9 mouse cellular contexts compared by ENCODE assay signal in genomic region chr4:11889039-11889600, GRCm38 (mm10).
DNase-seq lines count a peak whose midpoint lies in the region; ATAC-seq and TF ChIP-seq lines count a peak whose summit lies in the region.
"Had no signal": no experiment of that assay in that cellular context is flagged by ENCODE, and none has a peak within 500 bp of the region (broad histone marks: within the 10 kb centered on the region; RNA-seq: fewer than 3 reads in every experiment).

No protein-coding gene starts in this region.

- no peak overlapping the region for H3K9ac ChIP-seq in embryonic facial prominence, embryonic 14.5 days (ENCODE audit: low read depth, low read length)
- H3K9ac ChIP-seq in midbrain, embryonic 14.5 days (replicated peaks; ENCODE audit: low read length) = no peak overlapping the region
- H3K9ac ChIP-seq in midbrain, embryonic 11.5 days (ENCODE audit: low read length) = no peak overlapping the region

- H3K27ac ChIP-seq in embryonic facial prominence, embryonic 14.5 days (replicated peaks; ENCODE audit: low read depth, low read length) = no peak overlapping the region
- no peak overlapping the region for H3K27ac ChIP-seq in embryonic facial prominence, embryonic 10.5 days (replicated peaks)
- no peak overlapping the region for H3K27ac ChIP-seq in midbrain, embryonic 14.5 days (replicated peaks; ENCODE audit: low read depth, low read length)
- no peak overlapping the region for H3K27ac ChIP-seq in midbrain, embryonic 11.5 days (ENCODE audit: low read depth, low read length)
- H3K27ac ChIP-seq in layer of hippocampus, adult 2 months = no peak overlapping the region

- DNase-seq in embryonic facial prominence, embryonic 14.5 days (ENCODE audit: low spot score) = peak; percentile 32
- DNase-seq in embryonic facial prominence, embryonic 10.5 days (ENCODE audit: low spot score) = no peak
- peak; percentile 36 for DNase-seq in midbrain, embryonic 14.5 days
- no peak for DNase-seq in midbrain, embryonic 11.5 days (ENCODE audit: low spot score, missing footprints)
- DNase-seq in layer of hippocampus, adult 2 months (ENCODE audit: low spot score in 2 of 2) = peak; percentile 53 to 60
- peak; percentile 55 to 61 for DNase-seq in right cerebral cortex, postnatal 10 days (ENCODE audit: low spot score in 2 of 2)
- no peak for DNase-seq in kidney, adult 8-10 months
- DNase-seq: embryo, embryonic 11 days had no signal

- no peaks in the 10 kb centered on the region for H3K27me3 ChIP-seq in embryonic facial prominence, embryonic 14.5 days (replicated peaks; ENCODE audit: control insufficient read depth, insufficient read depth, low read length)
- H3K27me3 ChIP-seq in embryonic facial prominence, embryonic 10.5 days (replicated peaks; ENCODE audit: low read depth, poor library complexity, severe bottlenecking) = no peaks in the 10 kb centered on the region
- no peaks in the 10 kb centered on the region for H3K27me3 ChIP-seq in midbrain, embryonic 14.5 days (ENCODE audit: control insufficient read depth, insufficient read depth, low read length)
- H3K27me3 ChIP-seq in midbrain, embryonic 11.5 days (ENCODE audit: control insufficient read depth, insufficient read depth, low read length) = no peaks in the 10 kb centered on the region

- no peaks in the 10 kb centered on the region for H3K9me3 ChIP-seq in embryonic facial prominence, embryonic 14.5 days (ENCODE audit: control insufficient read depth, low read length)
- H3K9me3 ChIP-seq in embryonic facial prominence, embryonic 10.5 days = no peaks in the 10 kb centered on the region
- H3K9me3 ChIP-seq in midbrain, embryonic 14.5 days (ENCODE audit: control insufficient read depth, low read length) = no peaks in the 10 kb centered on the region
- no peaks in the 10 kb centered on the region for H3K9me3 ChIP-seq in midbrain, embryonic 11.5 days (ENCODE audit: control insufficient read depth, low read length)

- TF ChIP-seq CTCF in layer of hippocampus, adult 2 months (conservative IDR thresholded peaks at IDR 0.05) = no peak

- no peaks in the 10 kb centered on the region for H3K36me3 ChIP-seq in embryonic facial prominence, embryonic 14.5 days (ENCODE audit: control insufficient read depth, insufficient read depth, low read length)
- H3K36me3 ChIP-seq in embryonic facial prominence, embryonic 10.5 days (replicated peaks) = no peaks in the 10 kb centered on the region
- H3K36me3 ChIP-seq in midbrain, embryonic 14.5 days (ENCODE audit: control insufficient read depth, insufficient read depth, low read length) = no peaks in the 10 kb centered on the region
- no peaks in the 10 kb centered on the region for H3K36me3 ChIP-seq in midbrain, embryonic 11.5 days (ENCODE audit: control insufficient read depth, insufficient read depth, low read length)

- 77% methylated on average over 6 of the region's 6 CpGs for WGBS in embryonic facial prominence, embryonic 14.5 days
- WGBS in embryonic facial prominence, embryonic 10.5 days = 87% methylated on average over 6 of the region's 6 CpGs
- 80% methylated on average over 6 of the region's 6 CpGs for WGBS in midbrain, embryonic 14.5 days
- WGBS in midbrain, embryonic 11.5 days = 87% methylated on average over 6 of the region's 6 CpGs

- H3K4me1 ChIP-seq in embryonic facial prominence, embryonic 14.5 days (ENCODE audit: control insufficient read depth, insufficient read depth, low read length) = peaks cover 11% of the 10 kb centered on the region; the same call in 1 of the 2 replicates
- H3K4me1 ChIP-seq in embryonic facial prominence, embryonic 10.5 days = peaks cover 21% of the 10 kb centered on the region
- H3K4me1 ChIP-seq in midbrain, embryonic 14.5 days (ENCODE audit: control insufficient read depth, insufficient read depth, low read length) = 0 out of 2 replicates have a peak, but pooled peaks cover 8% of the 10 kb centered on the region
- peaks cover 4% of the 10 kb centered on the region for H3K4me1 ChIP-seq in midbrain, embryonic 11.5 days (ENCODE audit: control insufficient read depth, insufficient read depth, low read length)

- H3K4me2 ChIP-seq in embryonic facial prominence, embryonic 14.5 days (ENCODE audit: low read depth, low read length) = no peak overlapping the region
- no peak overlapping the region for H3K4me2 ChIP-seq in midbrain, embryonic 14.5 days (ENCODE audit: low read length)
- H3K4me2 ChIP-seq in midbrain, embryonic 11.5 days = no peak overlapping the region

- H3K4me3 ChIP-seq in embryonic facial prominence, embryonic 14.5 days (ENCODE audit: low read depth, low read length) = no peak overlapping the region
- no peak overlapping the region for H3K4me3 ChIP-seq in embryonic facial prominence, embryonic 10.5 days
- no peak overlapping the region for H3K4me3 ChIP-seq in midbrain, embryonic 14.5 days (replicated peaks; ENCODE audit: low read depth, low read length)
- H3K4me3 ChIP-seq in midbrain, embryonic 11.5 days (ENCODE audit: low read depth, low read length) = no peak overlapping the region
- H3K4me3 ChIP-seq in layer of hippocampus, adult 2 months = no peak overlapping the region

- no peak; the same call in 1 of the 2 replicates for ATAC-seq in embryonic facial prominence, embryonic 14.5 days (ENCODE audit: low read depth)
- no peak for ATAC-seq in midbrain, embryonic 14.5 days (ENCODE audit: low FRiP score, low TSS enrichment)
- ATAC-seq in midbrain, embryonic 11.5 days (ENCODE audit: low FRiP score) = no peak
- no peak for ATAC-seq in megakaryocyte progenitor cell, adult 5-6 weeks (replicated peaks; ENCODE audit: poor library complexity)

Comparison
In these comparisons a context has a peak if more than half of its experiments do, and no peak if none do; other contexts are left out.
1. DNase-seq: peak in embryonic facial prominence, embryonic 14.5 days (single experiment), midbrain, embryonic 14.5 days (single experiment), layer of hippocampus, adult 2 months (2 of 2) and right cerebral cortex, postnatal 10 days (2 of 2); none in embryonic facial prominence, embryonic 10.5 days (single experiment), midbrain, embryonic 11.5 days (single experiment) and kidney, adult 8-10 months (0 of 2).